ENCODE assay signal across 16 mouse cellular contexts in the genomic region with DNA sequence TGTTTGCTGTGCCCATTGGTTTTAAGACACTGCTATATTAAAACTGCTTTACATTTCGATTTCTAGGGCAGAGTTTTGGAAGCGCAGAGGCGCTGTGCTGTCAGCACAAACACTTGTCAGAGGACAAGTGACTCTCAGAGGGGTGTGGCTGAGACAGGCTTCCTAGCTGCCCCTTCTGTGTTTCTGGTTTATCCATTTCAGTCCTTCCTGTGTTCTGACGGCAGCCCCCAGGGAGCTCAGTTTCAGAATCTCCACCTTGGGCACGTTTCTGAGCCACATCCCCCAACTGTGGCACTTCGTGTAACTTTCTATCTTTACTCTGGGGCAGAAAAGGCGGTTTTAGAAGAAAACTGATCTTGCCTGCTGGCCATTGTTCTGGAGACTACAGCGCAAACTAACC. TPM values are rescaled to one million over a fixed set of nuclear protein-coding genes. Genes with fewer than 3 reads are reported as not detected.
DNase-seq lines count a peak whose midpoint lies in the region; ATAC-seq lines count a peak whose summit lies in the region.
"Had no signal": no experiment of that assay in that cellular context is flagged by ENCODE, and none has a peak within 500 bp of the region (broad histone marks: within the 10 kb centered on the region; RNA-seq: fewer than 3 reads in every experiment).

No protein-coding gene starts in this region.

- H3K9me3 ChIP-seq in heart, embryonic 14.5 days (ENCODE audit: control insufficient read depth, low read length) = no peaks in the 10 kb centered on the region
- H3K9me3 ChIP-seq: forebrain, embryonic 10.5 days; hindbrain, embryonic 13.5 days had no signal

- peak overlapping the region; percentile 63; the same call in 1 of the 2 replicates for H3K27ac ChIP-seq in brown adipose tissue, adult 24 weeks (replicated peaks; ENCODE audit: low read depth, low read length)
- no peak overlapping the region; a peak in 1 of 4 replicates for H3K27ac ChIP-seq in heart, embryonic 14.5 days (replicated peaks in 1 of 2; ENCODE audit: control insufficient read depth in 1 of 2, insufficient read depth in 1 of 2, low read depth in 2 of 2, low read length in 2 of 2)
- H3K27ac ChIP-seq: forebrain, embryonic 10.5 days; hindbrain, embryonic 13.5 days; liver, embryonic 14.5 days had no signal

- peak overlapping the region; percentile 7; the same call in 1 of the 2 replicates for H3K9ac ChIP-seq in heart, embryonic 14.5 days (ENCODE audit: low read length)
- H3K9ac ChIP-seq: forebrain, postnatal 0 days; hindbrain, embryonic 13.5 days; liver, embryonic 14.5 days had no signal

- peak; percentile 95 for DNase-seq in heart, adult 11 months
- DNase-seq in heart, postnatal 25 days (ENCODE audit: low spot score) = no peak
- peak; percentile 17 for DNase-seq in kidney, postnatal 10 days
- no peak for DNase-seq in kidney, adult 8-10 months
- DNase-seq in cerebellum, postnatal 4 days (ENCODE audit: low spot score in 2 of 2) = no peak
- DNase-seq in adrenal gland, postnatal 14 days = no peak
- DNase-seq: cerebellum, adult 9-10 months; forebrain, postnatal 0 days; right cerebral cortex, adult 18-20 months had no signal

- peaks cover 16% of the 10 kb centered on the region for H3K4me1 ChIP-seq in brown adipose tissue, adult 24 weeks (ENCODE audit: control insufficient read depth, insufficient read depth, insufficient read length, low read length)
- H3K4me1 ChIP-seq in heart, embryonic 14.5 days (ENCODE audit: control insufficient read depth in 2 of 2, insufficient read depth in 2 of 2, low read length in 2 of 2) = peaks cover 9 to 10% of the 10 kb centered on the region in 2 experiments; a peak in 3 of 4 replicates
- H3K4me1 ChIP-seq: hindbrain, embryonic 13.5 days had no signal

- intact Hi-C loops in heart, postnatal 25 days (cut with DNase I) = no loop called here

- no peaks in the 10 kb centered on the region for H3K36me3 ChIP-seq in heart, embryonic 14.5 days (ENCODE audit: control insufficient read depth, insufficient read depth, low read length)
- H3K36me3 ChIP-seq: forebrain, embryonic 10.5 days; hindbrain, embryonic 13.5 days had no signal

- H3K4me2 ChIP-seq in heart, embryonic 14.5 days (ENCODE audit: low read length) = peak overlapping the region; percentile 35
- H3K4me2 ChIP-seq: hindbrain, embryonic 13.5 days; midbrain, embryonic 11.5 days had no signal

- no peak for ATAC-seq in heart, embryonic 14.5 days (ENCODE audit: insufficient number of reproducible peaks, insufficient read depth, low FRiP score, low read depth)
- ATAC-seq: forebrain, postnatal 0 days; inflammation-experienced regulatory T-cells, adult 6 months had no signal

- H3K4me3 ChIP-seq in brown adipose tissue, adult 24 weeks (ENCODE audit: insufficient read depth, low read depth, low read length) = no peak overlapping the region
- H3K4me3 ChIP-seq in heart, embryonic 14.5 days (ENCODE audit: control insufficient read depth in 1 of 2, insufficient read depth in 1 of 2, low read depth in 1 of 2, low read length in 2 of 2) = no peak overlapping the region; a peak in 1 of 4 replicates
- H3K4me3 ChIP-seq: forebrain, embryonic 10.5 days; hindbrain, embryonic 13.5 days had no signal

- H3K27me3 ChIP-seq in heart, embryonic 14.5 days (ENCODE audit: control insufficient read depth, insufficient read depth, low read length) = no peaks in the 10 kb centered on the region
- H3K27me3 ChIP-seq: hindbrain, embryonic 13.5 days had no signal

- 21% methylated on average over 8 of the region's 8 CpGs for WGBS in heart, embryonic 14.5 days

RNA-seq across cellular contexts. Expression of a gene that starts 12.5 kb away (rescaled TPM):
- total RNA-seq in heart, postnatal 25 days (2021) = 1 to 10 TPM; 3.9 to 6.1 TPM
- 1.3 and 7.2 TPM in 2 replicates for polyA plus RNA-seq in brown adipose tissue, adult 24 weeks (2012; ENCODE audit: insufficient read depth, insufficient read length, missing spikeins)
- 5.5 and 6.8 TPM in 2 replicates for polyA plus RNA-seq in heart, embryonic 14.5 days (2014; fragmentation: Nextera tagmentation; extraction: Ambion mirVana)
- 12.7 and 16.9 TPM in 2 replicates for total RNA-seq in adrenal gland, postnatal 14 days (2021)

Comparison
In these comparisons a context has a peak if more than half of its experiments do, and no peak if none do; other contexts are left out.
1. DNase-seq: peak in heart, adult 11 months (single experiment) and kidney, postnatal 10 days (single experiment); none in heart, postnatal 25 days (single experiment), kidney, adult 8-10 months (0 of 2), cerebellum, postnatal 4 days (0 of 2) and adrenal gland, postnatal 14 days (single experiment).